Mouse (Mus musculus): Measurements from ENCODE around the gene Opa3.

Opa3 gene

GRCm38 (mm10) chr7:19246855-19247254, 18.7 kb downstream of the Opa3 start:
- DNase-seq (ENCODE audit: low spot score in 2 of 2), result no peak

DNA sequence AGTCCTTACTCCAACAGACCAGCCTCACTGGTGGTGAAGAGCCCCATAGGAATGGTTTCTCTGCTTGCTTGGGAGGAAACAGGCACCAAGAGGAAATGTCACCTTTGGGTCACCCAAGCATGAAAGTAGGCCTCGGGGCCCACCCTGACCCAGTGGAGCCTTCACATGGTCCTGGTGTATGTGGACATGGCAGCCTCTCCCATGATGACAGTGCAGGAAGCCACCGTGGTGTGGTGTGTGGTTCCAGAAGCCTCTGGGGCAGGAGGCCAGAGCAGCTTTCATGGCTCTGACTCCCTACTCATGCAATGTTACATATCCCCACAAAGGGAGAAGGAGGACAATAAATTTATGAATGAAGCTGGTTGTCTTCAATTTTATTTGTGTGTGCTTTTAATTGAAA, 19.4 kb downstream of the Opa3 start:
- DNase-seq (ENCODE audit: low spot score in 2 of 2), result no peak

DNA sequence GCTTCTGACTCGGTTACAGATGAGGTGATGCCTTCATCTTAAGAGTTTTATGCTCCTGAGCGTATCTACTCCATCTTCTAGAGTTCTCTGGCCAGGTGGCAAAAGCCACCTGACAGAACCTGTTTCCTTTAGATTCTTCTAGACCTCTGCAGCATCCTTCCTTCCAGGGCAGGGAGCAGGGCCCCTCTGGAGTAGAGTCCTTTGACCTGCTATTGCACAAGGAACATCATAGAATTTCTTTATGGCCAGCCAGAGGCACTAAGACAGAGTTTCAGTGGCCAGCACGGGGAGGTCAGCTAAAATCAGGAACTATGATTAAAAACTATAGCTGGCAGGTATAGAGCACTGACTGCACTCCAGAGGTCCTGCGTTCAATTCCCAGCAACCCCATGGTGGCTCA, 23.9 kb downstream of the Opa3 start:
- no peak for DNase-seq (ENCODE audit: low spot score in 2 of 2)

GRCm38 (mm10) chr7:19253437-19253836, 25.3 kb downstream of the Opa3 start:
- DNase-seq (ENCODE audit: low spot score in 2 of 2), result no peak

- DNase-seq (ENCODE audit: low spot score in 2 of 2), result no peak
These were observed 27.3 kb downstream of the Opa3 start for GRCm38 (mm10) chr7:19255395-19255794.

DNA sequence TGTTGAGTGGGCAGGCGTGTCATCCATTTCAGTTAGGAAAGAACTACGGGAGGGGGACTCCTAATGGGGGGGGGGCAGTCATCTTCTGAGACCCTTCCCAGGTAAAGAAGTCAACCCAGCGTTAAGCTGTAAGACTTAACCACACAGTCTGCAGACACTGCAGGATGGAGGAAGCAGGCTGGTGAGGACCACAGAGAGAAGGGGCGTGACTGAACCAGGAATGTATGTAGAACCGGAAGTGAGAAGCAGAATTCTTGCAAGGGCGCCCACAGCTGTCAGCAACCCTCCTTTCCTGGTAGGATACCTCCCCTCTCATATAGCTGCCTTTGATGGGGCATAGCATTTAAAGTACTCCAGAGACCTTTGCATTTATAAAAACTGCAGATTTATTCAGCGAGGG, 28.4 kb downstream of the Opa3 start:
- no peak for DNase-seq (ENCODE audit: low spot score in 2 of 2)

GRCm38 (mm10) chr7:19257390-19258022, 29.4 kb downstream of the Opa3 start:
- DNase-seq (ENCODE audit: low spot score in 2 of 2), result peak; percentile 36 to 48

GRCm38 (mm10) chr7:19258336-19258735, 30.2 kb downstream of the Opa3 start:
- no peak for DNase-seq (ENCODE audit: low spot score in 2 of 2)

DNA sequence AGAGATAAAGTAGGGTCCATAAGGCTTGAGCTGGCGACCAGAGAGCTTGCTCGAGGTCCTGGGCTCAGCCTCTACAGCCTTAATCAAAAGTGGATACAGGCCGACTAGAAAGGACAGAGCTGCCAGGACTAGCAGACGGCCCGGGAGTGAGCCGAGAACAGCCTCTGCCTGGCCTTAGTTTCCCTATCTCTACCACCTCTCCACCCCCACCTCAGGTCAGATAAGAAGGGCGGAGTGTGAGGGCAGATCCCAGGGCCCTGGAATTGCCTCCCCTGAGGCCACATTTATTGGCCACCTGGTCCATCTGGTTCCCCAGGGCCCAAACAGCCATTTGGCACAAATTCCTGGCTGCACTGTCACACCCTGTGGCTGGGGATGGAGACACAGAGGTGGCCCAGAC, 37.0 kb downstream of the Opa3 start:
- DNase-seq (ENCODE audit: low spot score in 2 of 2), result no peak

DNA sequence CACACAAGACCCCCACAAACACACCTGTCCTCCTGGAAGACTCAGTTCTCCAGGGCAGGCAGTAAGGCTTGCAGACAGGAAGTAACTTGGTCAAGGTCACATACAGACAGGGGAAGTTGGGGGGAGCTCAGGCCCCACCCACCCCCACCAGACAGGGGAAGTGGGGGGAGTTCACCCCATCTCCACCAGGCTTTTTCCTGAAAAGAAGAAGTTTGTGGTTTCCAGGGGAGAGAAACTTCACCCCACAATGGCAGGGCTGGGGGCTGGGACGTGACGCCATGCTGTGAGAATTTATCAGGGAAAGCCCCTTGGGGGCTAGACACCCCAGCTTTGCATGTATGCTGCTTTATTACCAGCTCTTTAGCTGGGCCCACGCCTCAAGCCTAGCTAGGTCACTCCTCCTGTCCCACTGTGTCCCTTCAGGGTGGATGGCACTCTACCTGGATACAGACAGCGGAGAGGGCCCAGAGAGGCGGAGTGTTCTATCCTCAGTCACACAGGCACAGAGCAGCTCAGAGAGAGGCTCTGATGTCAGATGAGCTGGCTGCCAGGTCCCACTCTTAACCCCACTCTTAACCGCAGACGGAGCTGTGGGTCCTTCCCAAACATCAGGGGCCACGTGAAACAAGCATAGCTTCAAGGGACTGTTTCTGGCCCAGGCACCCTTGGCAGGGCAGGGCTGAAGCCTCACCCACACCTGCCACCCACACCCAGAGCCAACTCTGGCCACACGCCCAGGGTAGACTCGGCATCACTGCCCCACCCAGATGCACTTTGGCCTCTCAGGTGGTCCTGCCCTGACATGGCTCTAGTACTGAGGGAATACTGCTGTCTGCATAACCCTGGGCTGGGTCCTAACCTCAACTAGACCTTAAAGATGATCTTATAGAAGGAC, 38.0 kb downstream of the Opa3 start:
- no peak for DNase-seq (ENCODE audit: low spot score in 2 of 2)

GRCm38 (mm10) chr7:19267051-19267450, 38.9 kb downstream of the Opa3 start:
- DNase-seq (ENCODE audit: low spot score in 2 of 2), result no peak

GRCm38 (mm10) chr7:19268993-19269681, 41.0 kb downstream of the Opa3 start:
- DNase-seq (ENCODE audit: low spot score in 2 of 2), result no peak

DNA sequence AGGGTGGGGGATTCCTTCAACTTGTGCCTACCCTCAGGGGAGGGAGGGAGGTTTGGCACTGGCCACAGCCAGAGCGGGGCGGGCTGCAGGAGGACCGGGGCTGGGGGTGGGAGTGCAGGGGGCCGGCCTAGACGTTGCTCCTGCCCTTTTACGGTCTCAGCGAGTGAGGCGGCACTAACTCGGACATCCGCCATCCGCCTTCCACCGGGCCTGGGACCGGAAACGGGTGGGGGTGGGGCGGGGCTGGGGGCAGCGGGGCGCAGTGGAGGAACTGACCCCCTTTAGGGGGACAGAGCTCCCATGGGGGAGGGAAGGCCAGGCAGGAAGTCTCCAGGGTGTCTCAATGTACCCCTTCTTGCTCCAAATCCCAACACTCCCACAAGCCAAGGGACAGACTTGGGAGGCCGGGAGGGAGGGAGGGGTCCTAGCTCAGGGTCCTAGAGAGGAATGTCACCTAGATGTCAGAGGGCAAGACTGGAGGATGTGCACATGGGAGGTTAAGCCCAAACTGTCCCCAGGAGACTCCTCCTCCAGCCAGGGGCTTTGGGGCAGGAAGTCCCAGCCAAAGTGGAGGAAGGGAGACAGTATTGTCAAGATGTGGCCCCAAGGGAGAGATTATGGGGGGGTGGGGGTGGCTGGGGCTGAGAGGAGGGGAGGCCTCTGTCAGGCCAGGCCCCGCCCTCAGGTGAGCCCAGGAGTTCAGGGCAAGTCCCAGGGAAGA, 41.7 kb downstream of the Opa3 start:
- DNase-seq (ENCODE audit: low spot score in 2 of 2), result no peak

GRCm38 (mm10) chr7:19270509-19271237, 42.5 kb downstream of the Opa3 start:
- DNase-seq (ENCODE audit: low spot score in 2 of 2), result no peak

GRCm38 (mm10) chr7:19271238-19272172, 43.4 kb downstream of the Opa3 start, which contains the start of gene Vasp:
Vasp (minus strand) TSS chr7:19271817.
- DNase-seq (ENCODE audit: low spot score in 2 of 2), result peak; percentile 75 to 85

DNA sequence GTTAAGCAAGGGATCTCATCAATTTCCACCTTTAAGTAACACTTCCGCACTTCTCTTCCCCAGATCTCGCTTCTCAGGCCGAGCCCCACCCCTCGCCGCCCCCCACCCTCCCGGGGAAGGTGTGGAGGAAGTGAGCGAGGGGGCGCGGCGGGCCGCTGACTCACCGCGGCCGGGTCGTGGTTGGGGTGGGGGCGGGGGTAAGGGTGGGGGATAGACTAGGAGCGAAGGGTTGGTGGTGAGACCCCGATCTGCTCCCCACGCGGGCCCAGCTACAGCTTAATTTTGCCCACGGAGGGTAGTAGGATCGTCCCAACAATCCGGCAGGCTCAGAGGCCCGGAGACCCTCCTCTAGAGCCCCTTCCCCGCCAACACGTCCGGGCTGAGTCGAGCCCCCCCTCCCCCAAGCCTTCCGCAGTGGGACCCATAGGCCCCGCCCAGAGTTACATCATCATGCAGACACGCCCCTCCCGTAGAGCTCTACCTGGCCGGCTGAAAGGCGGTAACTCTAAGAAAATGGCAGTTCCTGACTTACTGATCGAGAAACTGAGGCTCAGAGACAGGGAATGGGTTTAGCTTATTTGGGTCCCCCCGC, 44.1 kb downstream of the Opa3 start:
- DNase-seq (ENCODE audit: low spot score in 2 of 2), result no peak

GRCm38 (mm10) chr7:19276253-19276652, 48.1 kb downstream of the Opa3 start:
- no peak for DNase-seq (ENCODE audit: low spot score in 2 of 2)

DNA sequence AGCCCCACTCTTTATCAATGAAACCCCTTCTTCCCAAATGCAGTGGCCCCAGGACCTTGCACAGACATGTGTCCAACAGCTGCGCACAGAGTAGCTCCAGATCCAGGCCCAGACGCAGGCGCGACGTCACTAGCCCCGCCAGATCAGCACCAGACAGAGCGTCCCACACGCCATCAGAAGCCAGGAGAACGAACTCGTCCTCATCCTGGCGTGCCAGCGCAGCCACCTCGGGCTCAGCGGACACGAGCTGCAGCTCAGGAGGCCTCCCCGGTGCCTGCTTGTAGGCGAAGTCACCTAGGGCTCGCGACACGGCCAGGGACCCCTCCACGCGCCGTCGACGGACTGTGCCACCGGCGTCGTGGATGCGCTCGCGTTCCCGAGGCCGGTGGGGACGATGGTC, 50.9 kb downstream of the Opa3 start:
- DNase-seq (ENCODE audit: low spot score in 2 of 2), result no peak

GRCm38 (mm10) chr7:19279581-19280114, 51.5 kb downstream of the Opa3 start, which contains the start of gene Ppm1n:
Ppm1n (minus strand) TSS chr7:19280064.
- no peak for DNase-seq (ENCODE audit: low spot score in 2 of 2)
